In the genomic region with DNA sequence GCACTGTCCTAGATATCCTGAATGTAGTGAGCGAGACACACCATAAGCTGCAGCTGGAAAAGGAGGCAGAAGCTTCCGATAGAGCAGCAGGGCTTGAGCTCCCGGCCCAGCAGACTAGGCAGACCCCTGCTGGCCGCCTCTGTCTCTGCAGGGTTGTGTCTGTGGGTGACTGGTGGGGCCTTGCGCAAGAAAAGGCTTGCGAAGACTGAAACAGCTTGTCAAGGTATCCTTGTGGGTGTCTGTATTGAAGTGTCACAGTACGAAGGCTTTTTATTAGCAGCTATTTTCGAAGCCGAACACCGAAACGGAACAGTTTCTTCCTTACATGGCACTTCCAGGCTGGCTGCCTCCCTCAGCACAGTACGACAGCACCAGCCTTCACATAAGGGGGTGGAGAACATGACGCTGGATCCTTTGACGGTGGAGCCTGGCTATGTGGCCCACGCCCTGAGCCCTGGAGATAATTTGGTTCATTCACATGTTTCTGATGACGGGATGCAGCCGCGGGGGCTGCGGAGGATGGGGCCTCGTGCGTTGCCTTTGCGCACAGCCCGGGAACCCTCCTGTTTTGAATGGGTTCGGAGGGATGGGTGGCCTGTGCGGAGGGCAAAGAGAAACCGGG, we compare ENCODE assay signal across 8 mouse cellular contexts.
DNase-seq lines count a peak whose midpoint lies in the region; ATAC-seq lines count a peak whose summit lies in the region.

No protein-coding gene starts in this region.

- ATAC-seq in cerebellum, adult (ENCODE audit: insufficient number of reproducible peaks, low FRiP score, low TSS enrichment), result peak; percentile 77
- ATAC-seq in forebrain, embryonic 14.5 days, result peak; percentile 98
- peak; percentile 83; the same call in 1 of the 2 replicates for ATAC-seq in heart, embryonic 16.5 days (replicated peaks; ENCODE audit: extremely low read depth, insufficient read depth, low FRiP score)
- ATAC-seq in liver, embryonic 11.5 days (replicated peaks; ENCODE audit: low FRiP score), result no peak
- ATAC-seq in neural tube, embryonic 11.5 days (ENCODE audit: insufficient read depth, low FRiP score, low TSS enrichment), result peak; percentile 86

- H3K27ac ChIP-seq in forebrain, embryonic 14.5 days (ENCODE audit: low read depth, low read length), result no peak overlapping the region
- H3K27ac ChIP-seq in heart, embryonic 16.5 days (ENCODE audit: low read length), result no peak overlapping the region
- H3K27ac ChIP-seq in liver, embryonic 11.5 days (ENCODE audit: low read depth, low read length), result no peak overlapping the region
- H3K27ac ChIP-seq in neural tube, embryonic 11.5 days (ENCODE audit: low read depth, low read length), result no peak overlapping the region

- peak; percentile 8 for DNase-seq in CD4-positive helper T cell, adult 2 months (ENCODE audit: low read depth, low spot score)
- peak; percentile 91 for DNase-seq in forebrain, embryonic 14.5 days (ENCODE audit: low spot score)
- peak; percentile 74 to 80 for DNase-seq in kidney, postnatal 25 days
- peak; percentile 73 for DNase-seq in liver, embryonic 11.5 days (ENCODE audit: low spot score)
- peak; percentile 87 for DNase-seq in neural tube, embryonic 11.5 days (ENCODE audit: low spot score)
- peak; percentile 49 for DNase-seq in testis, postnatal 14 days (ENCODE audit: low spot score)

- peak overlapping the region; percentile 33 for H3K4me2 ChIP-seq in forebrain, embryonic 14.5 days (ENCODE audit: low read length)
- peak overlapping the region; percentile 36; the same call in 1 of the 2 replicates for H3K4me2 ChIP-seq in heart, embryonic 16.5 days (ENCODE audit: low read depth, low read length)
- 0 out of 2 replicates have a peak overlapping the region, but pooled peaks have one; percentile 25 for H3K4me2 ChIP-seq in liver, embryonic 11.5 days
- peak overlapping the region; percentile 23 for H3K4me2 ChIP-seq in neural tube, embryonic 11.5 days (ENCODE audit: low read depth)

- H3K27me3 ChIP-seq in forebrain, embryonic 14.5 days (replicated peaks; ENCODE audit: control insufficient read depth, insufficient read depth, low read length), result no peaks in the 10 kb centered on the region
- peaks cover 11% of the 10 kb centered on the region for H3K27me3 ChIP-seq in heart, embryonic 16.5 days (ENCODE audit: control insufficient read depth, insufficient read depth, low read length)
- H3K27me3 ChIP-seq in liver, embryonic 11.5 days (replicated peaks; ENCODE audit: control insufficient read depth, insufficient read depth, low read length), result 0 out of 2 replicates have a peak, but pooled peaks cover 3% of the 10 kb centered on the region
- no peaks in the 10 kb centered on the region for H3K27me3 ChIP-seq in neural tube, embryonic 11.5 days (ENCODE audit: control insufficient read depth, insufficient read depth, low read length)

- 19% methylated on average over 26 of the region's 26 CpGs for WGBS in forebrain, embryonic 14.5 days
- WGBS in heart, embryonic 16.5 days, result 26% methylated on average over 26 of the region's 26 CpGs
- 25% methylated on average over 26 of the region's 26 CpGs for WGBS in liver, embryonic 11.5 days
- WGBS in neural tube, embryonic 11.5 days, result 20% methylated on average over 26 of the region's 26 CpGs

- no peak overlapping the region; the same call in 1 of the 2 replicates for H3K9ac ChIP-seq in forebrain, embryonic 14.5 days (ENCODE audit: low read length)
- H3K9ac ChIP-seq in heart, embryonic 16.5 days (ENCODE audit: low read length), result no peak overlapping the region
- no peak overlapping the region for H3K9ac ChIP-seq in liver, embryonic 11.5 days (ENCODE audit: low read depth, low read length)
- H3K9ac ChIP-seq in neural tube, embryonic 11.5 days (ENCODE audit: low read length), result 0 out of 2 replicates have a peak overlapping the region, but pooled peaks have one; percentile 15

- H3K36me3 ChIP-seq in forebrain, embryonic 14.5 days (ENCODE audit: control insufficient read depth, insufficient read depth, low read length), result no peaks in the 10 kb centered on the region
- H3K36me3 ChIP-seq in heart, embryonic 16.5 days (ENCODE audit: control insufficient read depth, insufficient read depth), result no peaks in the 10 kb centered on the region
- no peaks in the 10 kb centered on the region for H3K36me3 ChIP-seq in liver, embryonic 11.5 days (ENCODE audit: control insufficient read depth, insufficient read depth, low read length)
- H3K36me3 ChIP-seq in neural tube, embryonic 11.5 days (ENCODE audit: control insufficient read depth, insufficient read depth, low read length), result no peaks in the 10 kb centered on the region

- H3K4me3 ChIP-seq in forebrain, embryonic 14.5 days (ENCODE audit: low read depth, low read length), result no peak overlapping the region
- no peak overlapping the region for H3K4me3 ChIP-seq in heart, embryonic 16.5 days (ENCODE audit: low read length)
- no peak overlapping the region for H3K4me3 ChIP-seq in liver, embryonic 11.5 days (ENCODE audit: low read depth, low read length)
- no peak overlapping the region for H3K4me3 ChIP-seq in neural tube, embryonic 11.5 days (ENCODE audit: low read depth, low read length)

- H3K9me3 ChIP-seq in forebrain, embryonic 14.5 days (replicated peaks; ENCODE audit: control insufficient read depth, low read length), result no peaks in the 10 kb centered on the region
- no peaks in the 10 kb centered on the region for H3K9me3 ChIP-seq in heart, embryonic 16.5 days (replicated peaks; ENCODE audit: control insufficient read depth, low read length)
- no peaks in the 10 kb centered on the region for H3K9me3 ChIP-seq in liver, embryonic 11.5 days (ENCODE audit: control insufficient read depth, low read length)
- H3K9me3 ChIP-seq in neural tube, embryonic 11.5 days (ENCODE audit: control insufficient read depth, low read length), result no peaks in the 10 kb centered on the region

- H3K4me1 ChIP-seq in forebrain, embryonic 14.5 days (ENCODE audit: control insufficient read depth, insufficient read depth, low read length), result no peaks in the 10 kb centered on the region; the same call in 1 of the 2 replicates
- no peaks in the 10 kb centered on the region for H3K4me1 ChIP-seq in heart, embryonic 16.5 days (ENCODE audit: control insufficient read depth, insufficient read depth, low read length)
- H3K4me1 ChIP-seq in liver, embryonic 11.5 days (replicated peaks; ENCODE audit: control insufficient read depth, insufficient read depth, low read length), result no peaks in the 10 kb centered on the region
- no peaks in the 10 kb centered on the region for H3K4me1 ChIP-seq in neural tube, embryonic 11.5 days (ENCODE audit: control insufficient read depth, insufficient read depth, low read length)

Comparison
In these comparisons a context has a peak if more than half of its experiments do, and no peak if none do; other contexts are left out.
1. DNase-seq: peak in every context shown above with its lines; median percentile 91 in forebrain, embryonic 14.5 days; 87 in neural tube, embryonic 11.5 days; 77 in kidney, postnatal 25 days; 73 in liver, embryonic 11.5 days; 49 in testis, postnatal 14 days; 8 in CD4-positive helper T cell, adult 2 months.